Mouse (Mus musculus): Measurements from ENCODE around the gene Zfp770. TPM values are rescaled to one million over a fixed set of nuclear protein-coding genes. Genes with fewer than 3 reads are reported as not detected.
"Not testable (repeated sequence)": the region's sequence is repeated elsewhere in the genome, so short reads cannot be mapped to it uniquely, and the experiment has no call there.

Zfp770 gene
- polyA plus RNA-seq, 2 experiments: 1.5 to 2.5 TPM

GRCm38 (mm10) chr2:114231248-114231647, 30.0 kb upstream of the Zfp770 start:
- TF ChIP-seq EP300 (IDR thresholded peaks at IDR 0.05; ENCODE audit: low read depth) (no peak), CTCF (IDR thresholded peaks at IDR 0.05; ENCODE audit: low read depth) (no peak)
- Histone ChIP-seq H3K9ac (replicated peaks) (no peak overlapping the region), H3K9me3 (ENCODE audit: control insufficient read depth, low read length) (no peaks in the 10 kb centered on the region), H3K27me3 (ENCODE audit: control insufficient read depth, insufficient read depth, low read length) (no peaks in the 10 kb centered on the region), H3K27ac (no peak overlapping the region), H3K4me3 (ENCODE audit: insufficient read depth in 1 of 2, low read depth in 2 of 2, low read length in 2 of 2) (no peak overlapping the region), H3K36me3 (replicated peaks; ENCODE audit: control insufficient read depth, insufficient read depth, low read depth) (no peaks in the 10 kb centered on the region), H3K4me2 (ENCODE audit: low read depth) (no peak overlapping the region), H3K4me1 (replicated peaks; ENCODE audit: control insufficient read depth in 2 of 2, insufficient read depth in 2 of 2, low read length in 1 of 2) (no peaks in the 10 kb centered on the region)
- DNase-seq (ENCODE audit: low read depth in 3 of 3, low spot score in 3 of 3): no peak
- ATAC-seq (ENCODE audit: insufficient read depth): no peak
- 49% methylated on average over 2 of the region's 2 CpGs for WGBS (ENCODE audit: insufficient replicate concordance)

DNA sequence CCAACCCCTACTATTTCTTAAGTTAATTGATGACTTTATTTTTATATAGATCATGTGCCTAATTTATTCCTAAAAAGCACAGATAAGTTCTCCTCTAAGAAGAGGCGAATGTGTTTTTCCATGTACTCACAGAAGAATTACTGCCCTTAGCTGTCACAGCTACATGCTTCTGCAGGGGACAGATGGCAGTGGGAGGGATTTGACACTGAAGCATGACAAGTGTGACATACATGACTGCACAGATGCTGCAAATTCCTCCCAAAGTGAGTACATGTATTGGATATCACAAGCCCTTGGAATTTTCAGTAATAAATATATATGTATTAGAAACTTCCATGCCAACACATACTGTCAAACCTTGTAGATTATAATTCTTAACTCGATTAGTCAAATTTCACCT, 27.4 kb upstream of the Zfp770 start:
- H3K27ac ChIP-seq: no peak overlapping the region
- no peak overlapping the region for H3K4me2 ChIP-seq (ENCODE audit: low read depth)
- WGBS (ENCODE audit: insufficient replicate concordance): 49% methylated on average over 2 of the region's 2 CpGs
- DNase-seq (ENCODE audit: low read depth in 3 of 3, low spot score in 3 of 3) (no peak), ATAC-seq (ENCODE audit: insufficient read depth) (no peak)
- H3K4me1 ChIP-seq (replicated peaks; ENCODE audit: control insufficient read depth in 2 of 2, insufficient read depth in 2 of 2, low read length in 1 of 2): no peaks in the 10 kb centered on the region
- H3K36me3 ChIP-seq (replicated peaks; ENCODE audit: control insufficient read depth, insufficient read depth, low read depth): no peaks in the 10 kb centered on the region
- no peaks in the 10 kb centered on the region for H3K27me3 ChIP-seq (ENCODE audit: control insufficient read depth, insufficient read depth, low read length)
- H3K9me3 ChIP-seq (ENCODE audit: control insufficient read depth, low read length): no peaks in the 10 kb centered on the region
- H3K9ac ChIP-seq (replicated peaks): no peak overlapping the region
- H3K4me3 ChIP-seq (ENCODE audit: insufficient read depth in 1 of 2, low read depth in 2 of 2, low read length in 2 of 2): no peak overlapping the region
- TF ChIP-seq EP300 (IDR thresholded peaks at IDR 0.05; ENCODE audit: low read depth) (no peak), CTCF (IDR thresholded peaks at IDR 0.05; ENCODE audit: low read depth) (no peak)

- no peak for TF ChIP-seq EP300 (IDR thresholded peaks at IDR 0.05; ENCODE audit: low read depth)
- no peak for TF ChIP-seq CTCF (IDR thresholded peaks at IDR 0.05; ENCODE audit: low read depth)
- ATAC-seq (ENCODE audit: insufficient read depth) (no peak), DNase-seq (ENCODE audit: low read depth in 3 of 3, low spot score in 3 of 3) (no peak)
- Histone ChIP-seq H3K27me3 (ENCODE audit: control insufficient read depth, insufficient read depth, low read length) (no peaks in the 10 kb centered on the region), H3K4me3 (ENCODE audit: insufficient read depth in 1 of 2, low read depth in 2 of 2, low read length in 2 of 2) (no peak overlapping the region), H3K4me2 (ENCODE audit: low read depth) (no peak overlapping the region), H3K36me3 (replicated peaks; ENCODE audit: control insufficient read depth, insufficient read depth, low read depth) (no peaks in the 10 kb centered on the region), H3K9ac (replicated peaks) (no peak overlapping the region), H3K4me1 (replicated peaks; ENCODE audit: control insufficient read depth in 2 of 2, insufficient read depth in 2 of 2, low read length in 1 of 2) (peaks cover 0 to 4% of the 10 kb centered on the region in 2 experiments; a peak in 3 of 4 replicates), H3K9me3 (ENCODE audit: control insufficient read depth, low read length) (no peaks in the 10 kb centered on the region), H3K27ac (no peak overlapping the region)
- WGBS (ENCODE audit: insufficient replicate concordance): 42% methylated on average over 6 of the region's 6 CpGs
These were observed 3.8 kb upstream of the Zfp770 start for GRCm38 (mm10) chr2:114205036-114205435.

GRCm38 (mm10) chr2:114201574-114201973, 305 bp upstream of the Zfp770 start:
- Histone ChIP-seq H3K9me3 (ENCODE audit: control insufficient read depth, low read length) (no peaks in the 10 kb centered on the region), H3K4me3 (ENCODE audit: insufficient read depth in 1 of 2, low read depth in 2 of 2, low read length in 2 of 2) (peak overlapping the region; percentile 88 to 96), H3K36me3 (replicated peaks; ENCODE audit: control insufficient read depth, insufficient read depth, low read depth) (peaks cover 4% of the 10 kb centered on the region), H3K27ac (no peak overlapping the region), H3K4me1 (replicated peaks; ENCODE audit: control insufficient read depth in 2 of 2, insufficient read depth in 2 of 2, low read length in 1 of 2) (peaks cover 0 to 4% of the 10 kb centered on the region in 2 experiments; a peak in 3 of 4 replicates), H3K27me3 (ENCODE audit: control insufficient read depth, insufficient read depth, low read length) (no peaks in the 10 kb centered on the region), H3K9ac (replicated peaks) (no peak overlapping the region), H3K4me2 (ENCODE audit: low read depth) (peak overlapping the region; percentile 82)
- no peak for DNase-seq (ENCODE audit: low read depth in 3 of 3, low spot score in 3 of 3)
- no peak for ATAC-seq (ENCODE audit: insufficient read depth)
- WGBS (ENCODE audit: insufficient replicate concordance): 24% methylated on average over 4 of the region's 4 CpGs
- TF ChIP-seq CTCF (IDR thresholded peaks at IDR 0.05; ENCODE audit: low read depth) (no peak), EP300 (IDR thresholded peaks at IDR 0.05; ENCODE audit: low read depth) (no peak)

DNA sequence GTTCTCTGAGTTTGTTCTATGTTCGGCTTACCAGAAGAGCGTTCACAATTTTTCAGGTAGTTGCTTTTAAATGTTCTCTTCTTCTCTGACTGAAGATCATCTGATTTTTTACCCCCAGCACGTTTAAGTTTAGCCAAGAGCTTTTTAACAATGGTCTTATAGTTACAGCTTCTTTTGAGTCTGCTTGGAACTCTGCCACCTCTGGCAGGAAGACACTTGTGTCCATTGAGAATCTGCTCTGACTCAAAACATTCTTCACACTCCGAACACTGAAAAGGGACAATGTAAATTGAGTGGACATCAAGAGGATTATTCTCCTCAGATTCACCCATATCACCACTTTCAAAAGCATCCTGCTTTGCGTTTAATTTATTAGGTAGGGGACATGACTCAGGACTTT, 4.8 kb downstream of the Zfp770 start:
- Histone ChIP-seq H3K9me3 (ENCODE audit: control insufficient read depth, low read length) (no peaks in the 10 kb centered on the region), H3K36me3 (replicated peaks; ENCODE audit: control insufficient read depth, insufficient read depth, low read depth) (peaks cover 7% of the 10 kb centered on the region), H3K4me2 (ENCODE audit: low read depth) (no peak overlapping the region), H3K27me3 (ENCODE audit: control insufficient read depth, insufficient read depth, low read length) (no peaks in the 10 kb centered on the region), H3K27ac (no peak overlapping the region), H3K4me3 (ENCODE audit: insufficient read depth in 1 of 2, low read depth in 2 of 2, low read length in 2 of 2) (no peak overlapping the region), H3K9ac (replicated peaks) (no peak overlapping the region), H3K4me1 (replicated peaks; ENCODE audit: control insufficient read depth in 2 of 2, insufficient read depth in 2 of 2, low read length in 1 of 2) (peaks cover 0 to 3% of the 10 kb centered on the region in 2 experiments; a peak in 3 of 4 replicates)
- no peak for ATAC-seq (ENCODE audit: insufficient read depth)
- whole genome bisulfite sequencing (ENCODE audit: insufficient replicate concordance): 77% methylated on average over 5 of the region's 5 CpGs
- TF ChIP-seq CTCF (IDR thresholded peaks at IDR 0.05; ENCODE audit: low read depth) (no peak), EP300 (IDR thresholded peaks at IDR 0.05; ENCODE audit: low read depth) (no peak)
- no peak for DNase-seq (ENCODE audit: low read depth in 3 of 3, low spot score in 3 of 3)

DNA sequence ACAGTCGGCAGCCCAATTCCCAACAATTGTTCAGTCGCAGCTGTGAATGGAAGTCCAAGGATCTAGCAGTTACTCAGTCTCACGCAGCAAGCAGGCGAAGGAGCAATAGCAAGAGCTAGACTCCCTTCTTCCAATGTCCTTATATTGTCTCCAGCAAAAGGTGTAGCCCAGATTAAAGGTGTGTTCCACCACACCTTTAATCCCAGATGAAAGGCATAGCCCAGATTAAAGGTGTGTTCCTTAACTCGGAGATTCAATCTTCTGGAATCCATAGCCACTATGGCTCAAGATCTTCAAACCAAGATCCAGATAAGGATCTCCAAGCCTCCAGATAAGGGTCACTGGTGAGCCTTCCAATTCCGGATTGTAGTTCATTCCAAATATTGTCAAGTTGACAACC, 14.3 kb downstream of the Zfp770 start, which contains the start of gene Aqr:
Gene Aqr, minus strand, starts transcription at position 101 of the 400 bp plus-strand sequence.
- H3K9me3 ChIP-seq (ENCODE audit: control insufficient read depth, low read length); ATAC-seq (ENCODE audit: insufficient read depth); H3K4me3 ChIP-seq (ENCODE audit: insufficient read depth in 1 of 2, low read depth in 2 of 2, low read length in 2 of 2); H3K4me1 ChIP-seq (replicated peaks; ENCODE audit: control insufficient read depth in 2 of 2, insufficient read depth in 2 of 2, low read length in 1 of 2); H3K9ac ChIP-seq (replicated peaks); H3K27me3 ChIP-seq (ENCODE audit: control insufficient read depth, insufficient read depth, low read length); DNase-seq (ENCODE audit: low read depth in 3 of 3, low spot score in 3 of 3); H3K27ac ChIP-seq; H3K4me2 ChIP-seq (ENCODE audit: low read depth); H3K36me3 ChIP-seq (replicated peaks; ENCODE audit: control insufficient read depth, insufficient read depth, low read depth): not testable (repeated sequence)
- WGBS (ENCODE audit: insufficient replicate concordance): 63% methylated on average over 1 of the region's 6 CpGs
